Mouse (Mus musculus) liver (tissue): ENCODE data around the gene Slc35b1.
"Not testable (repeated sequence)": the region's sequence is repeated elsewhere in the genome, so short reads cannot be mapped to it uniquely, and the experiment has no call there.

Experiments
- DNase-seq: peaks from one replicate; pipeline ENCODE4 v3.0.0-alpha.2; 2020; ENCODE audit warnings: mixed read lengths

Slc35b1 gene

GRCm38 (mm10) chr11:95396548-95396947, 12.1 kb downstream of the Slc35b1 start:
- no peak for DNase-seq

DNA sequence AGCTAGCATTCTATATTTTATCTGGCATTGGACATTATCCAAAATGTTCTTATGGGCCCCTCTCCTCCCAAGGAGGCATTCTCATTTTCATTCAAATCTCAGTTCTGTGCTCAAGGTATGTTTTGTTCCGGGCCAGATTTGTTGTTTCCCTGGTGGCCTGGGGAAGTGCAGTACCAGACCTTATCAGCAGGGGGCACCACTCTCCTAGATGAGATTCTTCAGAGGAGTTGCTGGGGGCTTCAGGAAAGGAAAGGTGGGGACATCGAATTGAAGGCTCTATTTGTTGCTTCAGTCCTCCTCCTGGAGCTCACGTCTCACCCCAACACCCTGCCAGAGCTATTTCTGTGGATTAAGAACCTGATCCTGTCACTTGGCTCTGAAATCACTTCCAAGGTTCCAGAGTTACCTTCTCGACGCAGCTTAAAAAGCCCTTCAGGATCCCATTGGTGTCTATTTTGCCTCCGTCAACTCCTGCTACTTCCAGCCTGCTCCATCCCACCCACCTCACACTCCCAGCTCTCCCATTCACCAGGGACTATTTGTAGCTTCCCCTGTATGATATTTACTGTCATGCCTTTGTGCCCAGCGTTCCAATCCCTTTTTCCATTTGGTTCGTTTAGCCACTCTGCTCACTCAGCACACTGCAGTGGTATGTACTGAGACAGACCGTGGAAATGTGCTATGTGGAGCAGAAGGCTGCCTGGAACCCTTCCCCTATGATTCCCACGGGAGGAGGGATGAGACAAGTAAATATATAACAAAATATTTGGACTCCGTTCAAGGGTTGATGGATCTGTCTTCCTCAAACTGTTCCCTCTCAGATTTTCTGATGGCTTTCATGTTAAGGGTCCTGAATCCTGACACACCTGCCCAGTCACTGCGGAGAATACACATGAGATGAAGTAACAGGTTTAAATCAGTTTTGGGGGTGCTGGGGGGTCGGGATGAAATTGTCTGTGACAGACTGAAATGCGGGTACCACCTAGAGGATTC, 13.6 kb downstream of the Slc35b1 start:
- peak; percentile 65 for DNase-seq

DNA sequence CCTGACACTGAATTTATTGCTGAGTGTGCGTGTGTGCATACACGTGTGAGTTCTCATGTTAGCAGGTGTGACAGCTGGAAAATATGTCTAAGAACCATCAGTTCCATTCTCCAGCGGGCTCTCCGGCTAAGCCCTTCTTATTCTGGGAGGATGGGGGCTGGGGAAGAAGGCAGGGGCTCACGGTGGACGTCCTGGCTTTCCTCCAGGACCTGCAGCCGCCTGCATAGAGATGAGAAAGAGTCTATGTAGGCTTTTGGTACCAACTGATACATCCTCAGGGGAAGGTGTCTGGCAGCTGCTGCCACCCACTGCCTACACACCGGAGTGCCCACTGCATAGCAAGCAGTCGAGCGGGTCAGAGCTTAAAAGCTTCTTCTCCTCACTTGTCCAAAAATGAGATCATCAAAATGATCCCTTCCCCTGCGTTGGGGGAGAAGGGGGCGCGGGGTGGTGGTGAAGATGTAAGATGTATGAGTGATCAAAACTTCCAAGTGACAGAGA, 15.1 kb downstream of the Slc35b1 start:
- DNase-seq = no peak

GRCm38 (mm10) chr11:95401568-95401967, 17.1 kb downstream of the Slc35b1 start:
- DNase-seq = no peak

- DNase-seq = no peak
These were observed 17.7 kb downstream of the Slc35b1 start for GRCm38 (mm10) chr11:95402196-95402595.

DNA sequence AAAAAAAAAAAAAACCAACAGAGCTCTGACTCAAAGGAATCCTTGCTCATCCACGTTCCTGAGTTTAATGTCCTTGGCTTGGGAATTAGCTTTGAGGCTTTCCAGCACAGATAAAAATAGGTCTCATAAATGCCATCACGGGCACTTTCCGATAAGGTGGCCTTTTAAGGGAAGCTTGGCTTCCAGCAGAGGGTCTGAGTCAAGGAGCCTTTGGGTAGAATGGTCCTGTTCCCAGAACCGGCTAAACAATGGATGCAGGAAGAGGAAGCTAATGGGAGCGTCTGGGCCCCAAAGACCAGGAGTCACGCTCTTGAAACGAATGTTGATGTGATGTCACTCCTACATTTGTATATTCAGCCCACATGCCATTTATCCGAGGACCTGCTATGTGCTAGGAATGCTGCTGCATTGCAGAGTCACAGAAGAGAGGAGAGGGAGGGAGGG, 18.2 kb downstream of the Slc35b1 start:
- DNase-seq = no peak

DNA sequence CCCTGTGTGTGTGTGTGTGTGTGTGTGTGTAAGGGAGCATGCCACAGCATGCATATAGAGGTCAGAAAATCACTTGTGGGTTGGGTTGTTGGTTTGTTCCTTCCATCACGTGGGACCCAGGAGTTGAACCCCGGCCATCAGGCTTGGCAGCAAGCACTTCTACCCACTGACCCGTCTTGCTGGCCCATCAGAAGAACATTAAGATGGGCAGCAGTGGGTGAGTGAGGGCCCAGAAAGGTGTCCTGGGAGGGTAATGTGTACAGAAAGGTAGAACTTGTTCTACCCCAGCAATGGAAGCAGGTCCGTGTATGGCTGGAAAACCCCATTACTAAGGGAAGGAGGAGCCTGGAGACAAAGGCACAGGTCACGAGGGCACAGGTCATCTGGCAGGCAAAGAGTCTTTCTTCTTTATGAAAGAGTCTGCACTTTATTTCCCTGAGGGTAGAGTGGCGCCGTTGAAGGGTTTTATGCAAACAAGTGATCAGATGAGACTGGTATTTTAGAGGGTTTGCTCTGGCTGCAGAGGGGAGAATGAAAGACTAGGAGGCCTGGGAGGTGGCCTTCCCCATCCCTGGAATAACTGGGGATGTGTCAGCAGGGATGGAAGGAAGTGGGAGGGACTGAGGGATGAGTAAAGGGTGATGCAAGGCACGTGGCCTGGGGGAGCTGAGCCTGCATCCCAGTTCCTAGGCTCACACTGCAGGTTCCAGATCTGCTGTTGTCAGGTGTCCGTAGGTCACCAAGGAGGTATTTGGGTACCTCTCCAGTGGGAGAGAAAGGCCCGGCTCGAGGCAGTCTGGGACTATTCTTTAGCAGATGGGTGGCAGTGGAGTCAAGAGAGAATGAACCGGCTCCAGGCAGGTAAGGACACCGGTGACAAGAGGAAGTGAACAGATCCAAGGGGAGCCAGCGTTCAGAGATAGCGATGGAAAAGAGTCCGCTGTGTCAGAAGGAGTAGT, 19.2 kb downstream of the Slc35b1 start:
- no peak for DNase-seq

DNA sequence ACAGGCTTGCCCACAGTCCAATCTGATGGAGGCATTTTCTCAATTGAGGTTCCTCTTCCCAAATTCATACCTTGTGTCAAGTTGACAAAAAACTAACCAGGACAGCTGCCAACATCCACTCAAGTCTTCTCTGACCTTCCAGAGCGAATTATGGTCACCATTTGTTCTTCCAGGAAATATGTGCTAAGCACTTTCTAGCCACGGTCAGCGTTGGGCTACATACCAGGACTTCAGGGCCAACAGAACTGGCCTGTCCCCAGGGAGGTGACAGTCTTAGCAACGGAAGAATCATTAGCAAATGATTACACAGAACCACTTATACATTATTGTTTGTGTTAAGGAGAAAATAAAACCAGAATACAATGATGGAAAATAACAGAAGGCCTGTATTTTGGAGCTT, 21.3 kb downstream of the Slc35b1 start:
- DNase-seq = no peak

DNA sequence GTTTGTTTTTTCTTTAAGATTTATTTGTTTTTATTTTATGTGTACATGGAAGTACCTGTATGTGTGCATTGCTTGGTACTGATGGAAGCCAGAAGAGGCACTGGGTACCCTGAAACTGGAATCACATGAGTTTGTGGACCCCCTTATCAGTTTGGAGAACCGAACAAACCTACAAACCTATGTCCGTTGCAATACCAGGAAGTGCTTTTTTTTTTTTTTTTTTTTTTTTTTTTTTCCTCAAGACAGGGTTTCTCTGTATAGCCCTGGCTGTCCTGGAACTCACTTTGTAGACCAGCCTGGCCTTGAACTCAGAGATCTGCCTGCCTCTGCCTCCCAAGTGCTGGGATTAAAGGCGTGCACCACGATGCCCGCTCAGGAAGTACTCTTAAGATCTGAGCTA, 21.9 kb downstream of the Slc35b1 start:
- not testable (repeated sequence) for DNase-seq

- DNase-seq = no peak
These were observed 25.1 kb downstream of the Slc35b1 start for GRCm38 (mm10) chr11:95409450-95410112.

DNA sequence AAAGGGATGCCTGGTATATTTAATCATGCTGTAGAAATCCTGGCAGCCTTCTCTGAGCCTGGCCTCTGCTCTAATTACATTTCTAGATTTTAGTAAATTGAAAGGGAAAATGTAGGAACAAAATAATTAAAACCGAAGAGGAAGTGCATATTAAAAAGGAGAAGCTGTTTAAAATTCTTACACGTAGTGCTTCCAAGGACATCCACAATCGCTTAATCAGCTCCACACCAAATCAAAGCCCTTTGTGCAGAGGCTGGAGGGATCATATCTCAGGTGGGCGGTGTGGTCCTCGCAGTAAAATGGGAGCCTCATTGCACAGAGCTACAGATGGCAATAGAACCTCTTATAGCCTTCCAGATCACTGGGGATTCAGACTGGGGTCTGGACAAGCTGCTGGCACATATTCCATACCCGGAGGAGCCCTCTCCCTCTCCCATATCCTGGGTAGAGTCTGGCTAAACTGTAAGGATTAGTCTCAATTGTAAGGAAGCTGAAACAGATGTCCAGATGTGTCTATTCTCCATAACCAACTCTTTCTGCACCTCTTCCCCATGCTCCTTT, 27.0 kb downstream of the Slc35b1 start:
- no peak for DNase-seq

DNA sequence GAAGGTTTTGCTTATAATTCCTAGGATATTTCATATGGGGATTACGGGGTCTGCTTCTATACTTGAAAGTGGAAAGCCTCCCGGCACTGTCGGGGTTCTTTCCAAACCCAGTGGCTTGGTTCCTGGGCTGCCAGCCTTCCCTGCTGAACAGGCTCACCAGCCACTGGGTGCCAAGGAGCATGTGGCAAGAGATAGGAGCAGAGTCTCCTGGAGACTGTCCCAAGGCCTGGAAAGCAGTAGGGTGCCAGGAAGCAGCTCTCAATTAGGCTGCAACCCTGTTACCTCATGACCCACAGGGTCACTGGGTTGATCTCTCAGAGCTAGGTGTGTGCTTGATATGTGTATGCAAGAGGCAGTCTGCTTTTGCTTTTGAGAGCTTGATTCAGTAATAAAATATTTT, 28.1 kb downstream of the Slc35b1 start:
- no peak for DNase-seq

- peak; percentile 95 for DNase-seq
These were observed 29.4 kb downstream of the Slc35b1 start, which contains the start of gene Spop for GRCm38 (mm10) chr11:95413641-95414535. Gene Spop, plus strand, starts transcription at chr11:95414080.

DNA sequence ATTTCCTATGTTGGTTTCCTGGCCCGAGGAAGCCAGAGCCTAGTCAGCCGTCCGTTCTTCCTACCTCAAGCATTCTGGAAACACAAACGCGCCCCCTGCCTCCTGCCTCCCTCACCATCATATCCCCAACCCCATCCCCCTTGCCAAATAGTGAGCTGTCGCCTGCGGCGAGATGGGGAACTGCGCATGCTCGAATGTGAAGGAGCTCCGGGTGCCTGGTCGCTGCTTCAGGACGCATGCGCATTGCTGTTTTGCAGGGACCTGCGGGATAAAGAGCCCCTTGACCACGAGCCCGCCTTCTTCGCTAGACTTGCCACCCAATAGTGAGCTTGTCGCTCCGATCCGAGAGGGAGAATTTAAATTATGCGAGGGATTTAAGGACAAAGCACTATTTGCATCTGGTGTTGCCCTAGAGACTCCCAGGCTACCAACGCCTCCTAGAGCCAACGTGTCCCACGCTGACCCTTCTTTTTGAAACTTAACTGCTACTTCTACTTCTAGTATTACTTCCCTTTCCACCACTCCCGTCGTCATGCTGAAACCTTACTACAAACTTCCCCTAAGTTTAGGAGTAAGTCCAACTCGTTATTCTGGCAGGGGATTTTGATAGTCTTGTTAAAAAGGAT, 30.2 kb downstream of the Slc35b1 start:
- peak; percentile 98 for DNase-seq

GRCm38 (mm10) chr11:95415931-95416330, 31.4 kb downstream of the Slc35b1 start:
- DNase-seq = no peak

- no peak for DNase-seq
These were observed 32.8 kb downstream of the Slc35b1 start for GRCm38 (mm10) chr11:95417341-95417740.

GRCm38 (mm10) chr11:95420880-95421435, 36.5 kb downstream of the Slc35b1 start:
- DNase-seq = no peak

- DNase-seq = no peak
These were observed 39.0 kb downstream of the Slc35b1 start for GRCm38 (mm10) chr11:95423505-95423904.

- peak; percentile 13 for DNase-seq
These were observed 46.9 kb downstream of the Slc35b1 start for GRCm38 (mm10) chr11:95431344-95431743.

DNA sequence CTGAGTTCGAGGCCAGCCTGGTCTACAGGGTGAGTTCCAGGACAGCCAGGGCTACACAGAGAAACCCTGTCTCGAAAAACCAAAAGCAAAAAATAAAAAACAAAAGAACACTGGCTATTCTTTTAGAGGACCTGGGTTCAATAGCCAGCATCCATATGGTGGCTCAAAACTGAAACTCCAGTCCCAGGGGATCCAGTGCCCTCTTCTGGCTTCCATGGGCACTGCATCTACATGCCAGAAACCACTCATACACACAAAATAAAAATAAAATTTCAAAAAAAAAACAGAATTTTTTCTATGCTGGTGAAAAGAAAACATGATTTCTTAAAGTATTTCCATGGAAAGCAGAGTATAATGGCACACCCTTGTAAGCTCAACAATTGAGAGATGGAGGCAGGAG, 47.7 kb downstream of the Slc35b1 start:
- peak; percentile 36 for DNase-seq
